Mouse (Mus musculus) liver, embryonic 15.5 days (tissue): ENCODE measurements at regions not wholly inside any gene's neighbourhood (a gene's known extent, or its start where the extent isn't known, plus 50 kb on each side); places are given as distances from the start of the nearest gene placed in this dataset.

ENCODE experiments used
- ATAC-seq: fragments of 200-750 bp; cut with Nextera tagmentation; 2 replicates; pipeline ENCODE4 v1.8.0; 2017; ENCODE audit warnings: moderate number of reproducible peaks, mild to moderate bottlenecking, moderate library complexity; ENCODE audit not compliant: insufficient read depth
- H3K27ac ChIP-seq: fragments of 300-500 bp; sonication (generic); replicated peaks from 2 replicates; pipeline ENCODE4 v1.5.1; 2015; ENCODE audit warnings: mild to moderate bottlenecking, inconsistent platforms
- H3K27me3 ChIP-seq: fragments of 300-500 bp; sonication (generic); 2 replicates; pipeline ENCODE4 v1.6.1; 2015; ENCODE audit warnings: mild to moderate bottlenecking, inconsistent platforms
- H3K36me3 ChIP-seq: fragments of 300-500 bp; sonication (generic); replicated peaks from 2 replicates; pipeline ENCODE4 v1.6.1; 2015; ENCODE audit warnings: moderate library complexity, mild to moderate bottlenecking, inconsistent platforms
- H3K4me1 ChIP-seq: fragments of 300-500 bp; sonication (generic); replicated peaks from 2 replicates; pipeline ENCODE4 v1.6.1; 2015; ENCODE audit warnings: inconsistent platforms
- H3K4me2 ChIP-seq: fragments of 300-500 bp; sonication (generic); 2 replicates; pipeline ENCODE4 v1.6.1; 2015; ENCODE audit warnings: moderate library complexity, mild to moderate bottlenecking, inconsistent platforms
- H3K4me3 ChIP-seq: fragments of 300-500 bp; sonication (generic); replicated peaks from 2 replicates; pipeline ENCODE4 v1.5.1; 2015; ENCODE audit warnings: mild to moderate bottlenecking, inconsistent platforms
- H3K9ac ChIP-seq: fragments of 300-500 bp; sonication (generic); 2 replicates; pipeline ENCODE4 v1.6.1; 2015; ENCODE audit warnings: moderate library complexity, mild to moderate bottlenecking, inconsistent platforms
- H3K9me3 ChIP-seq: fragments of 300-500 bp; sonication (generic); replicated peaks from 2 replicates; pipeline ENCODE4 v1.6.1; 2016; ENCODE audit warnings: inconsistent platforms
- WGBS: fragments of 180-500 bp; shearing (Covaris S2); methylation state at CpG from one replicate; pipeline ENCODE4 v1.1.7; 2015; ENCODE audit warnings: mixed read lengths; ENCODE audit not compliant: insufficient replicate concordance; 5-methylcytosine and 5-hydroxymethylcytosine counted together

- H3K9ac ChIP-seq: no peak overlapping the region
- H3K27me3 ChIP-seq: no peaks in the 10 kb centered on the region; the same call in 1 of the 2 replicates
- H3K4me3 ChIP-seq: no peak overlapping the region
- no peak overlapping the region for H3K27ac ChIP-seq
- H3K36me3 ChIP-seq: no peaks in the 10 kb centered on the region
- no peaks in the 10 kb centered on the region for H3K4me1 ChIP-seq
- no peaks in the 10 kb centered on the region for H3K9me3 ChIP-seq
- H3K4me2 ChIP-seq: no peak overlapping the region
- ATAC-seq: no peak
- WGBS: 55% methylated on average over 10 of the region's 10 CpGs
Observed at GRCm38 (mm10) chr6:99792353-99792752, 66.2 kb upstream of the Prok2 start.

- 70% methylated on average over 7 of the region's 7 CpGs for WGBS
- no peak overlapping the region for H3K4me2 ChIP-seq
- H3K27me3 ChIP-seq: no peaks in the 10 kb centered on the region; the same call in 1 of the 2 replicates
- no peak overlapping the region for H3K4me3 ChIP-seq
- H3K36me3 ChIP-seq: no peaks in the 10 kb centered on the region
- no peak overlapping the region for H3K27ac ChIP-seq
- H3K9me3 ChIP-seq: no peaks in the 10 kb centered on the region
- ATAC-seq: no peak
- H3K4me1 ChIP-seq: no peaks in the 10 kb centered on the region
- no peak overlapping the region for H3K9ac ChIP-seq
Observed at GRCm38 (mm10) chr6:99786977-99787376, 60.8 kb upstream of the Prok2 start.

- no peak overlapping the region for H3K9ac ChIP-seq
- H3K9me3 ChIP-seq: no peaks in the 10 kb centered on the region
- H3K4me3 ChIP-seq: no peak overlapping the region
- H3K36me3 ChIP-seq: no peaks in the 10 kb centered on the region
- no peaks in the 10 kb centered on the region for H3K4me1 ChIP-seq
- H3K27me3 ChIP-seq: peaks cover 5% of the 10 kb centered on the region
- WGBS: 16% methylated on average over 6 of the region's 6 CpGs
- ATAC-seq: no peak
- no peak overlapping the region for H3K27ac ChIP-seq
- H3K4me2 ChIP-seq: no peak overlapping the region
Observed at GRCm38 (mm10) chr6:99785212-99785611, 59.0 kb upstream of the Prok2 start.

GRCm38 (mm10) chr6:99784804-99785203 lies 58.6 kb upstream of the Prok2 start:
- no peak for ATAC-seq
- Histone ChIP-seq H3K9ac (no peak overlapping the region), H3K4me2 (no peak overlapping the region), H3K9me3 (no peaks in the 10 kb centered on the region), H3K27me3 (peaks cover 5% of the 10 kb centered on the region), H3K4me1 (no peaks in the 10 kb centered on the region), H3K36me3 (no peaks in the 10 kb centered on the region), H3K27ac (no peak overlapping the region), H3K4me3 (no peak overlapping the region)
- 52% methylated on average over 3 of the region's 3 CpGs for WGBS

- no peak overlapping the region for H3K4me3 ChIP-seq
- H3K27me3 ChIP-seq: peaks cover 5% of the 10 kb centered on the region
- no peaks in the 10 kb centered on the region for H3K9me3 ChIP-seq
- no peaks in the 10 kb centered on the region for H3K36me3 ChIP-seq
- no peaks in the 10 kb centered on the region for H3K4me1 ChIP-seq
- ATAC-seq: no peak
- H3K9ac ChIP-seq: no peak overlapping the region
- WGBS: 54% methylated on average over 8 of the region's 8 CpGs
- no peak overlapping the region for H3K4me2 ChIP-seq
- no peak overlapping the region for H3K27ac ChIP-seq
Observed at GRCm38 (mm10) chr6:99784285-99784684, 58.1 kb upstream of the Prok2 start.

- H3K4me3 ChIP-seq: no peak overlapping the region
- no peaks in the 10 kb centered on the region for H3K9me3 ChIP-seq
- 46% methylated on average over 2 of the region's 2 CpGs for WGBS
- no peak for ATAC-seq
- H3K27me3 ChIP-seq: peaks cover 5% of the 10 kb centered on the region
- H3K4me1 ChIP-seq: no peaks in the 10 kb centered on the region
- no peak overlapping the region for H3K9ac ChIP-seq
- no peaks in the 10 kb centered on the region for H3K36me3 ChIP-seq
- H3K27ac ChIP-seq: no peak overlapping the region
- no peak overlapping the region for H3K4me2 ChIP-seq
Observed at GRCm38 (mm10) chr6:99782996-99783395, 56.8 kb upstream of the Prok2 start.
